Mouse (Mus musculus) spleen, adult 2 months (tissue): ENCODE results near the gene Olfr1361.

Source experiments
- CTCF ChIP-seq: fragments of 200-500 bp; IDR thresholded peaks from 2 replicates; pipeline ENCODE4 v1.5.1; 2011; ENCODE audit warnings: mild to moderate bottlenecking, inconsistent platforms; ENCODE audit not compliant: insufficient read depth, insufficient read length, insufficient replicate concordance; ENCODE audit errors: extremely low read depth
- POLR2A ChIP-seq: fragments of 200-500 bp; IDR thresholded peaks from 2 replicates; pipeline ENCODE4 v1.6.1; 2011; ENCODE audit warnings: low read depth, low read length, inconsistent platforms

GRCm38 (mm10) chr13:21710821-21711525 is 47.8 kb upstream of the Olfr1361 start:
- TF ChIP-seq CTCF, result no peak
- TF ChIP-seq POLR2A, result no peak
